Mouse (Mus musculus) megakaryocyte, embryonic 14.5 days (primary cell): ENCODE results near the gene Vwa8.

ENCODE experiments used
- FLI1 ChIP-seq: IDR thresholded peaks from 2 replicates; pipeline ENCODE4 v1.6.1; 2012; ENCODE audit warnings: low read length, inconsistent platforms, mixed read lengths
- GATA1 ChIP-seq: IDR thresholded peaks from 3 replicates; pipeline ENCODE4 v1.6.1; 2012; ENCODE audit warnings: mixed read lengths, low read length, inconsistent platforms, borderline replicate concordance

DNA sequence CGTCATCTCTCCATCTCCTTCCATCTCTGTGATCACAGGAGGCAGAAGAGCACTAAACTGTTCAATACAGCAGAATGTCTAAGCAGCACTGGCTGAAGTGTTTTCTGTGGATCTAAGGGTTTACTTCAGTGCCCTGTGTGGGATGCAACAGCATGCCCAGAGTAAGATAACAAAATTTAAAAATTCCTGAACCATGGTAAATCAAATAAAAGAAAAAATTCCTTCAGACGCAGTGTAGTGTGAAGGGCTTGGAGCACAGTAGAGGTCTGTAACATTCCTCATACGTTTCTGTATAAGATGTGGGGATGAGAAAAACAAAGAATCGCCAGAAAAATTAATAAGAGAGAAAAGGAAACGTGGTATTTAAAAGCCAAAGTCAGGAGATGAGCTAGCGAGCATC, 44.9 kb upstream of the Vwa8 start:
- TF ChIP-seq GATA1: no peak
- TF ChIP-seq FLI1: no peak
